Mouse (Mus musculus) heart, embryonic 14.5 days (tissue): ENCODE measurements around the gene Tfeb. TPM values are rescaled to one million over a fixed set of nuclear protein-coding genes. Genes with fewer than 3 reads are reported as not detected.

Source experiments
- ATAC-seq: fragments of 200-750 bp; cut with Nextera tagmentation; 2 replicates; pipeline ENCODE4 v1.8.0; 2017; ENCODE audit warnings: low read depth, moderate TSS enrichment; ENCODE audit not compliant: insufficient number of reproducible peaks, insufficient read depth, low FRiP score
- H3K27ac ChIP-seq, 2 experiments: fragments of 200-500 bp in 1 of 2; fragments of 300-500 bp in 1 of 2; sonication (generic) in 1 of 2; replicated peaks in 1 of 2; 2 replicates each; pipeline ENCODE4 v1.5.1; 2012 to 2014; ENCODE audit warnings: low read depth in 2 of 2, low read length in 2 of 2, control low read depth in 1 of 2, mild to moderate bottlenecking in 1 of 2, mixed read lengths in 1 of 2; ENCODE audit not compliant: control insufficient read depth in 1 of 2, insufficient read depth in 1 of 2
- H3K27me3 ChIP-seq: fragments of 300-500 bp; sonication (generic); 2 replicates; pipeline ENCODE4 v1.6.1; 2014; ENCODE audit warnings: mild to moderate bottlenecking, low read length, control low read depth; ENCODE audit not compliant: control insufficient read depth, insufficient read depth
- H3K36me3 ChIP-seq: fragments of 300-500 bp; sonication (generic); 2 replicates; pipeline ENCODE4 v1.6.1; 2014; ENCODE audit warnings: mild to moderate bottlenecking, control low read depth, low read length, mixed read lengths; ENCODE audit not compliant: control insufficient read depth, insufficient read depth
- H3K4me1 ChIP-seq, 2 experiments: fragments of 200-500 bp in 1 of 2; fragments of 300-500 bp in 1 of 2; sonication (generic) in 1 of 2; 2 replicates each; pipeline ENCODE4 v1.6.1; 2012 to 2014; ENCODE audit warnings: low read length in 2 of 2, control low read depth in 1 of 2, mixed read lengths in 1 of 2; ENCODE audit not compliant: control insufficient read depth in 2 of 2, insufficient read depth in 2 of 2
- H3K4me2 ChIP-seq: fragments of 300-500 bp; sonication (generic); 2 replicates; pipeline ENCODE4 v1.6.1; 2014; ENCODE audit warnings: mild to moderate bottlenecking, low read length
- H3K4me3 ChIP-seq, 2 experiments: fragments of 200-500 bp in 1 of 2; fragments of 300-500 bp in 1 of 2; sonication (generic) in 1 of 2; 2 replicates each; pipeline ENCODE4 v1.5.1; 2012 to 2014; ENCODE audit warnings: low read length in 2 of 2, mild to moderate bottlenecking in 2 of 2, control low read depth in 1 of 2, low read depth in 1 of 2, moderate library complexity in 1 of 2; ENCODE audit not compliant: control insufficient read depth in 1 of 2, insufficient read depth in 1 of 2
- H3K9ac ChIP-seq: fragments of 300-500 bp; sonication (generic); 2 replicates; pipeline ENCODE4 v1.6.1; 2014; ENCODE audit warnings: mild to moderate bottlenecking, low read length
- H3K9me3 ChIP-seq: fragments of 300-500 bp; sonication (generic); 2 replicates; pipeline ENCODE4 v1.6.1; 2016; ENCODE audit warnings: low read length, control low read depth; ENCODE audit not compliant: control insufficient read depth
- WGBS: fragments of 180-500 bp; shearing (Covaris S2); extraction: QIAGEN DNeasy Blood & Tissue Kit; methylation state at CpG from one replicate; pipeline ENCODE4 v1.1.7; 2014; 5-methylcytosine and 5-hydroxymethylcytosine counted together
- polyA plus RNA-seq: library from polyadenylated mRNA; unstranded; fragments of >200 nt; fragmentation: Nextera tagmentation; extraction: Ambion mirVana; gene quantifications from 2 replicates; pipeline ENCODE4 v1.2.1, GENCODE M21; 2014

The Tfeb gene
- polyA plus RNA-seq, 1 experiment from 2014 or later = 21.2 TPM

DNA sequence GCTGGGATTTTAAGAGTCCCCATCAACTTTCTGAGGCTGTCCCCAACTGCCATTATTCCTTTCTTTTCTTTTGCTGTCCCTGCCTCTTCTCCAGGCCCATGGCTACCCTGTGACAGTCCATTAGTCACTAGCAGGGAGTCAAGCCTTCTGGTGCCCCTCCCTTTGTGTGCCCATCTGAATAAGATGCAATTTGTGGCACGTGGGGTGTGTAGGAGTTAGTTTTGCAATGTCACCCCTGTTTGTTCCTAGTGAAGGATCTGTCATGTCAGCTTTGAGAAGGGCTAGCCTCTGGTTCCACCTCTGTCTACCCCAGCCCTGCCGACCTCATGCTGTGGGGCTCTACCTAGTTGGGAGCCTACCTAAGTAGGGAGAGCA is 30.2 kb downstream of the Tfeb start:
- Histone ChIP-seq H3K27ac (no peak overlapping the region), H3K4me3 (no peak overlapping the region), H3K4me1 (peaks cover 32 to 41% of the 10 kb centered on the region in 2 experiments), H3K9ac (no peak overlapping the region), H3K4me2 (no peak overlapping the region), H3K27me3 (no peaks in the 10 kb centered on the region), H3K36me3 (no peaks in the 10 kb centered on the region), H3K9me3 (0 out of 2 replicates have a peak, but pooled peaks cover 3% of the 10 kb centered on the region)
- 77% methylated on average over 2 of the region's 2 CpGs for WGBS
- no peak for ATAC-seq

DNA sequence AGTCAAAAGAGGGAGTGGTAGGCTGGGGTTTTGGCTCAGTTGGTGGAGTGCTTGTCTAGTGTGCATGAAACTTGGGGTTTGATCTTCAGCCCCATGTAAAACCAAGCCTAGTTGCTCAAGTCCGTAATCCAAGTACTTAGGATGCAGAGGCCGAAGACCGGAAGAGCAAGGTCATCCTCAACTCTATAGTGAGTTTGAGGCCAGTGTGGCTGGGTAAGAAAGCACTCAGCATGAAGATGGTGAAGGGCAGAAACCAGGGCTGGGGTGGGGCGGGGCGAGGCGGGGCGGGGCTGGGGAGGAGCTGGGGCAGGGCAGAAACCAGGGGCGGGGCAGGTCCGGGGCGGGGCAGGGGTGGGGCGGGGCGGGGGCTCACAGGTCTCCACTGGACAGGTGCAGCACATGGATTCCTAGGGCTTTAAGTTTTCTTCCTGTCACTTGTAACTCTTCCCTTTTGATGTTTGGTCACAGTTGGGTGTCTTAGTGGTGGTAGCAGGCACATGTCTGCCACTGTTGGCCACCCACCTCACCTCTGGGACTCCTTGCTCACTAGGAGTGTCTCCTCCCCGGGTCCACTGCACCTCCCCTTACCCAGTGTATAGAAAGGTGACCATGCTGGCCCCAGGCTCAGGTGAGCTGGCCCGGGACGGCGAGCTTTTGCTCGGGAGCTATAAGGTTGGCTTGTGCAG is 30.8 kb downstream of the Tfeb start:
- H3K4me1 ChIP-seq = peaks cover 26 to 35% of the 10 kb centered on the region in 2 experiments
- H3K9ac ChIP-seq = no peak overlapping the region
- H3K4me3 ChIP-seq = no peak overlapping the region
- no peak overlapping the region for H3K27ac ChIP-seq
- no peaks in the 10 kb centered on the region for H3K36me3 ChIP-seq
- no peak for ATAC-seq
- 0 out of 2 replicates have a peak, but pooled peaks cover 9% of the 10 kb centered on the region for H3K9me3 ChIP-seq
- no peaks in the 10 kb centered on the region for H3K27me3 ChIP-seq
- 49% methylated on average over 14 of the region's 17 CpGs for WGBS
- H3K4me2 ChIP-seq = no peak overlapping the region

GRCm38 (mm10) chr17:47768707-47769276 is 32.0 kb downstream of the Tfeb start:
- Histone ChIP-seq H3K4me2 (peak overlapping the region; percentile 11; the same call in 1 of the 2 replicates), H3K4me1 (peaks cover 17 to 24% of the 10 kb centered on the region in 2 experiments), H3K36me3 (no peaks in the 10 kb centered on the region), H3K27me3 (no peaks in the 10 kb centered on the region), H3K4me3 (no peak overlapping the region), H3K27ac (no peak overlapping the region; a peak in 1 of 4 replicates), H3K9me3 (0 out of 2 replicates have a peak, but pooled peaks cover 9% of the 10 kb centered on the region), H3K9ac (no peak overlapping the region)
- WGBS = 24% methylated on average over 12 of the region's 12 CpGs
- ATAC-seq = no peak

DNA sequence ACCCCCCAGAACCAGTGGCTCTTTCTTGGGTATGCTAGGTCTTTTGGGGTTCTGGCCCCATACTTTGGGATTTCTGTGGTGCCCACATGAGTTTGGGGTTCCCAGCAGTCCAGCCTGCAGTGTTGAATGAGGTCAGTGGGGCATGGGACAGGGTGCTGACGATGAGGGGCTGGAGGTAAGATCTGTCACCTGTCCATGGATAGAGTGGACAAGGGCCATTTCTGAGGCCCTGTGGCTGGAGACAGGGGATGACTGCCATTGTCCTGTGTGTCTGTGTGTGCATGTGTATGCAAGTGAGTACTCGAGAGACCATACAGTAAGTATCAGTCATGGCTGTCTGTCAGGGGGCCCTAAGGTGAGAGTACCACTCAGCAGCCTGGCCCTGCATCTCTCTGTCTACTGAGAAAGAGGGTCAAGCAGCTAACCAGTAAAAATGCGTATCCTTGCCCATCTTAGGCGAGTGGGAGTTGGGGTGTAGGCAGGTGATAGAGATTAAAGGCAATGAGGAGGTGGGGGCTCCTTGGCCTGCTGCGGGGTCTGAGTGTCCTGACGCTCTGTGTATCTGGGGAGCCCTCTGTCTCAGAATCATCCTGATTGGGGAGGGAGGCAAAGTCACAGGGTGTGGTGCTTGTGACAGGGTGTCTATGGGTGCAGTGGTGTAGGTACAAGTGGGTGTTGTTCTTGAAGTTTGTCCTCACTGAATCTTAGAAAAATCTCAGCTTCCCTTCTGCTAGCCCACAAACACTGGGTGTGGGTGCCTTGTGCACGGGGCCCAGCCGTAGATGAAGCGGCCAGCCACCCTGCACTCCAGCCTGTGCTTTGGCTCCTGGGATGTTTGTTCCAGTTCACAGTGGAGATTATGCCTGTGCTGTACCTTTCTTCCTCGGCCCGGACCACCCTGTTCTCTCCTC is 32.8 kb downstream of the Tfeb start:
- Histone ChIP-seq H3K4me3 (no peak overlapping the region), H3K9me3 (0 out of 2 replicates have a peak, but pooled peaks cover 9% of the 10 kb centered on the region), H3K4me2 (no peak overlapping the region), H3K27me3 (no peaks in the 10 kb centered on the region), H3K27ac (no peak overlapping the region), H3K36me3 (no peaks in the 10 kb centered on the region), H3K9ac (0 out of 2 replicates have a peak overlapping the region, but pooled peaks have one; percentile 1), H3K4me1 (peaks cover 14 to 21% of the 10 kb centered on the region in 2 experiments)
- WGBS = 84% methylated on average over 11 of the region's 11 CpGs
- ATAC-seq = no peak

- no peak overlapping the region for H3K4me2 ChIP-seq
- H3K27me3 ChIP-seq = no peaks in the 10 kb centered on the region
- peaks cover 14 to 16% of the 10 kb centered on the region in 2 experiments for H3K4me1 ChIP-seq
- H3K36me3 ChIP-seq = no peaks in the 10 kb centered on the region
- H3K27ac ChIP-seq = no peak overlapping the region
- no peak overlapping the region for H3K9ac ChIP-seq
- ATAC-seq = no peak
- WGBS = 63% methylated on average over 6 of the region's 6 CpGs
- no peak overlapping the region for H3K4me3 ChIP-seq
- H3K9me3 ChIP-seq = 0 out of 2 replicates have a peak, but pooled peaks cover 9% of the 10 kb centered on the region
Observed at GRCm38 (mm10) chr17:47773604-47774003, 36.8 kb downstream of the Tfeb start.

DNA sequence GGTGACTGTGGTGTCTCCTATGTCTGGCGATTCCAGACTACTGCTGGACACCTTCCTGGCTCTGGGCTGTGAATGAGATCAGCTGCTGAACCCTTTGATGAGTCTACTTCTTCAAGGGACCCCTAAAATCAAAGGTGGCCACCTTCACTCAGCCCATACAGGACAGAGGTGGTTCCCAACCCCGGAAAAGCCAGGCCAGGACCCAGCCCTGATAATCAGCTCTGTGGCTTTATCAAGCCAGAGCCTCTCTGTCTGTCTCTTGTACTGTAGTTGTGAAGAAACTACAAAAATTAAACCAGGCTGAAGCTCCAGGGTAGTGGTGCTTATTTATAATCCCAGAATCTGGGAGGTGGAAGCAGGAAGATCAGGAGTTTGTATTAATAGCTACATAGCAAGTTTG is 40.3 kb downstream of the Tfeb start:
- no peak overlapping the region for H3K9ac ChIP-seq
- H3K27me3 ChIP-seq = no peaks in the 10 kb centered on the region
- 36% methylated on average over 2 of the region's 2 CpGs for WGBS
- no peak overlapping the region for H3K4me2 ChIP-seq
- no peak for ATAC-seq
- H3K9me3 ChIP-seq = 0 out of 2 replicates have a peak, but pooled peaks cover 4% of the 10 kb centered on the region
- no peaks in the 10 kb centered on the region for H3K36me3 ChIP-seq
- H3K4me1 ChIP-seq = peaks cover 8 to 9% of the 10 kb centered on the region in 2 experiments; a peak in 3 of 4 replicates
- H3K27ac ChIP-seq = no peak overlapping the region
- H3K4me3 ChIP-seq = no peak overlapping the region

GRCm38 (mm10) chr17:47780470-47780869 is 43.6 kb downstream of the Tfeb start:
- Histone ChIP-seq H3K27me3 (no peaks in the 10 kb centered on the region), H3K9ac (no peak overlapping the region), H3K9me3 (no peaks in the 10 kb centered on the region), H3K4me2 (no peak overlapping the region), H3K4me3 (no peak overlapping the region), H3K36me3 (no peaks in the 10 kb centered on the region), H3K4me1 (peaks cover 8 to 9% of the 10 kb centered on the region in 2 experiments; a peak in 3 of 4 replicates), H3K27ac (no peak overlapping the region)
- 70% methylated on average over 10 of the region's 10 CpGs for WGBS
- no peak for ATAC-seq
